Comparison of ENCODE assay signal across 23 mouse cellular contexts in the genomic region with DNA sequence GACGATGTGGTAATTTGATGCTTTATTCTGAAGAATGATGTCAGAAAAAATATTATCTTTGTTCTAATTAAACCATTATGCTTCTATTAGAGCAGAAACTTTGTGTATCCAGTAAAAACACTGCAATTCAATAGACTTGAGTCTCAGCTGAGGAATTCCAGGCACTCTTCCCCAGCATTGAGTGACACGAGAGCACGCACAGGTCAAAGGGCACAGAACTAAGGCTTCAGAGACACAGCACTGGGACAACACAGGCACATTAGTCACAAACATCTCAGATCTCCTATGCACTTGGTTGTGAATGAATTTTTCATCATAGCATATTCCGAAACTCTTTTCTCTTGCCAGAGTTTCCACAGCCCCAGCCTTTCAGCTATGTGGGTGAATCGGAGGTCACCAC. TPM values are rescaled to one million over a fixed set of nuclear protein-coding genes. Genes with fewer than 3 reads are reported as not detected.
DNase-seq lines count a peak whose midpoint lies in the region; ATAC-seq lines count a peak whose summit lies in the region.
"Had no signal": no experiment of that assay in that cellular context is flagged by ENCODE, and none has a peak within 500 bp of the region (broad histone marks: within the 10 kb centered on the region; RNA-seq: fewer than 3 reads in every experiment).

No protein-coding gene starts in this region.

- WGBS in hindbrain, embryonic 11.5 days, result 53% methylated on average over 5 of the region's 5 CpGs
- 67% methylated on average over 5 of the region's 5 CpGs for WGBS in hindbrain, embryonic 13.5 days
- 39% methylated on average over 5 of the region's 5 CpGs for WGBS in embryonic facial prominence, embryonic 11.5 days
- 79% methylated on average over 5 of the region's 5 CpGs for WGBS in liver, embryonic 12.5 days (ENCODE audit: insufficient replicate concordance)

- no peak overlapping the region for H3K27ac ChIP-seq in hindbrain, embryonic 11.5 days (ENCODE audit: low read depth, low read length)
- no peak overlapping the region for H3K27ac ChIP-seq in hindbrain, embryonic 13.5 days
- H3K27ac ChIP-seq in embryonic facial prominence, embryonic 11.5 days (replicated peaks; ENCODE audit: low read depth, low read length), result no peak overlapping the region
- H3K27ac ChIP-seq in liver, embryonic 12.5 days, result no peak overlapping the region
- H3K27ac ChIP-seq: embryonic facial prominence, embryonic 13.5 days; forebrain, embryonic 12.5 days; gastrocnemius, adult 2 months; heart, embryonic 10.5 days; hindbrain, embryonic 15.5 days had no signal

- peak; percentile 16 for DNase-seq in hindbrain, embryonic 11.5 days (ENCODE audit: low spot score)
- DNase-seq in Muller cell, postnatal 12 days (ENCODE audit: inconsistent ontology term), result peak; percentile 58
- peak; percentile 66 for DNase-seq in embryo, embryonic 10.5 days (ENCODE audit: low spot score)
- peak; percentile 45 for DNase-seq in embryonic facial prominence, embryonic 11.5 days (ENCODE audit: low spot score)
- no peak for DNase-seq in cerebellum, adult 8-10 months
- DNase-seq: adrenal gland, adult 2 months; adrenal gland, postnatal 36 days; cerebellum, adult 2 months; cerebellum, postnatal 14 days; gastrocnemius, adult 2 months; gastrocnemius, postnatal 25 days; heart, postnatal 10 days; heart, postnatal 4 days; kidney, adult 11 months had no signal

- no peak for ATAC-seq in hindbrain, embryonic 11.5 days (ENCODE audit: low FRiP score)
- ATAC-seq in hindbrain, embryonic 13.5 days (ENCODE audit: low FRiP score), result no peak
- ATAC-seq in embryonic facial prominence, embryonic 11.5 days (replicated peaks; ENCODE audit: insufficient number of reproducible peaks, low FRiP score, low TSS enrichment, low read depth), result no peak
- no peak for ATAC-seq in liver, embryonic 12.5 days
- ATAC-seq: forebrain, embryonic 16.5 days; inflammation-experienced regulatory T-cells, adult 6 months had no signal

- H3K27me3 ChIP-seq in hindbrain, embryonic 11.5 days (ENCODE audit: control insufficient read depth, insufficient read depth, low read length), result no peaks in the 10 kb centered on the region
- no peaks in the 10 kb centered on the region for H3K27me3 ChIP-seq in hindbrain, embryonic 13.5 days
- H3K27me3 ChIP-seq in embryonic facial prominence, embryonic 11.5 days (ENCODE audit: control insufficient read depth, insufficient read depth, low read length), result no peaks in the 10 kb centered on the region
- no peaks in the 10 kb centered on the region for H3K27me3 ChIP-seq in liver, embryonic 12.5 days (replicated peaks)
- H3K27me3 ChIP-seq: CH12.LX; embryonic facial prominence, embryonic 13.5 days; forebrain, embryonic 12.5 days; hindbrain, embryonic 15.5 days had no signal

- H3K4me1 ChIP-seq in hindbrain, embryonic 11.5 days (replicated peaks; ENCODE audit: control insufficient read depth, insufficient read depth, low read length), result no peaks in the 10 kb centered on the region
- H3K4me1 ChIP-seq in hindbrain, embryonic 13.5 days (replicated peaks), result no peaks in the 10 kb centered on the region
- H3K4me1 ChIP-seq in embryonic facial prominence, embryonic 11.5 days (ENCODE audit: control insufficient read depth, insufficient read depth, low read length), result no peaks in the 10 kb centered on the region
- H3K4me1 ChIP-seq in liver, embryonic 12.5 days, result no peaks in the 10 kb centered on the region
- H3K4me1 ChIP-seq: embryonic facial prominence, embryonic 13.5 days; heart, embryonic 10.5 days; hindbrain, embryonic 15.5 days had no signal

- H3K9ac ChIP-seq in hindbrain, embryonic 11.5 days (ENCODE audit: low read depth, low read length), result no peak overlapping the region
- no peak overlapping the region for H3K9ac ChIP-seq in hindbrain, embryonic 13.5 days
- no peak overlapping the region for H3K9ac ChIP-seq in embryonic facial prominence, embryonic 11.5 days (replicated peaks; ENCODE audit: low read length)
- H3K9ac ChIP-seq in liver, embryonic 12.5 days, result no peak overlapping the region
- H3K9ac ChIP-seq: embryonic facial prominence, embryonic 13.5 days; forebrain, embryonic 12.5 days; hindbrain, embryonic 15.5 days had no signal

- H3K4me2 ChIP-seq in hindbrain, embryonic 11.5 days (replicated peaks; ENCODE audit: low read depth, low read length), result no peak overlapping the region
- no peak overlapping the region for H3K4me2 ChIP-seq in hindbrain, embryonic 13.5 days
- no peak overlapping the region for H3K4me2 ChIP-seq in embryonic facial prominence, embryonic 11.5 days (ENCODE audit: low read depth, low read length)
- H3K4me2 ChIP-seq in liver, embryonic 12.5 days, result no peak overlapping the region
- H3K4me2 ChIP-seq: embryonic facial prominence, embryonic 13.5 days; forebrain, embryonic 12.5 days; hindbrain, embryonic 15.5 days had no signal

- no peaks in the 10 kb centered on the region for H3K9me3 ChIP-seq in hindbrain, embryonic 11.5 days (ENCODE audit: control insufficient read depth, low read length)
- no peaks in the 10 kb centered on the region for H3K9me3 ChIP-seq in hindbrain, embryonic 13.5 days
- H3K9me3 ChIP-seq in embryonic facial prominence, embryonic 11.5 days (replicated peaks; ENCODE audit: control insufficient read depth, low read length), result no peaks in the 10 kb centered on the region
- no peaks in the 10 kb centered on the region for H3K9me3 ChIP-seq in liver, embryonic 12.5 days (replicated peaks)
- H3K9me3 ChIP-seq: embryonic facial prominence, embryonic 13.5 days; forebrain, embryonic 12.5 days; heart, embryonic 10.5 days; hindbrain, embryonic 15.5 days had no signal

- H3K4me3 ChIP-seq in hindbrain, embryonic 11.5 days (ENCODE audit: low read depth, low read length), result no peak overlapping the region
- H3K4me3 ChIP-seq in hindbrain, embryonic 13.5 days, result no peak overlapping the region
- no peak overlapping the region for H3K4me3 ChIP-seq in embryonic facial prominence, embryonic 11.5 days (ENCODE audit: low read depth, low read length)
- H3K4me3 ChIP-seq in liver, embryonic 12.5 days, result no peak overlapping the region
- H3K4me3 ChIP-seq: embryonic facial prominence, embryonic 13.5 days; forebrain, embryonic 12.5 days; gastrocnemius, adult 2 months; heart, embryonic 10.5 days; hindbrain, embryonic 15.5 days had no signal

- H3K36me3 ChIP-seq in hindbrain, embryonic 11.5 days (ENCODE audit: control insufficient read depth, insufficient read depth, low read length), result no peaks in the 10 kb centered on the region
- H3K36me3 ChIP-seq in hindbrain, embryonic 13.5 days, result no peaks in the 10 kb centered on the region
- H3K36me3 ChIP-seq in embryonic facial prominence, embryonic 11.5 days (replicated peaks; ENCODE audit: control insufficient read depth, insufficient read depth, low read depth, low read length), result no peaks in the 10 kb centered on the region
- no peaks in the 10 kb centered on the region for H3K36me3 ChIP-seq in liver, embryonic 12.5 days
- H3K36me3 ChIP-seq: embryonic facial prominence, embryonic 13.5 days; forebrain, embryonic 12.5 days; heart, embryonic 10.5 days; hindbrain, embryonic 15.5 days had no signal

RNA-seq across cellular contexts. Expression of gene C1qtnf7, which starts 37.4 kb away (rescaled TPM):
- polyA plus RNA-seq in hindbrain, embryonic 11.5 days (2014; fragmentation: Nextera tagmentation; extraction: Ambion mirVana), result 1.1 and 1.3 TPM in 2 replicates
- polyA plus RNA-seq in hindbrain, embryonic 13.5 days (2015; fragmentation: Nextera tagmentation; extraction: Ambion mirVana), result 0.98 and 2.2 TPM in 2 replicates
- 4.9 TPM in 2 replicates for polyA plus RNA-seq in embryonic facial prominence, embryonic 11.5 days (2014; fragmentation: Nextera tagmentation; extraction: Ambion mirVana)
- polyA plus RNA-seq in liver, embryonic 12.5 days (2016; fragmentation: Nextera tagmentation; extraction: Ambion mirVana), result 1.2 and 1.8 TPM in 2 replicates
- polyA plus RNA-seq: inflammation-experienced regulatory T-cells, adult 6 months had no signal
